Mouse (Mus musculus) kidney, postnatal 10 days (tissue): Measurements from ENCODE around the gene Gm7980.
"Not testable (repeated sequence)": the region's sequence is repeated elsewhere in the genome, so short reads cannot be mapped to it uniquely, and the experiment has no call there.

Experiments
- DNase-seq: peaks from one replicate; pipeline ENCODE4 v3.0.0; 2021; ENCODE audit warnings: mixed read lengths

The Gm7980 gene

DNA sequence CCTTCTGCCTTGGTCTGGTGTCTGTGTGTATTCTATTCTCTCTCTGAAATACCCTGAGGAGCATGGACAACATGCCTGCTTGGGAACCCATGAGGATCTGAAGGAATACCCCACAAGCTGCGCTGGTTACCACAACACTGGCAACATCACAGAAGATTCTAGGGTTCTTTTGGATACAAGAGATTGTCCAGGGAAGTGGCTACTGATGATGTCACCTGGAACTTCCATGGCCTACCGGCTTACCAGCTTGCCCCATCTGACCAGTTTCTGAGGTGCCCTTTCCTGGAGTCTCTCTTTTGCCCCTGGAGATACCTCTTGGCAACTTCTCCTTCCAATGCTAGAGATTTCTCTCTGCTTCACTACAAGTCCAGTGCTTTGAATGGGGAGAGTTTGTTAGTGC lies at the start of gene Gm7980:
Gene Gm7980 (minus strand): TSS at position 101 of the 400 bp plus-strand sequence.
- DNase-seq, result not testable (repeated sequence)

DNA sequence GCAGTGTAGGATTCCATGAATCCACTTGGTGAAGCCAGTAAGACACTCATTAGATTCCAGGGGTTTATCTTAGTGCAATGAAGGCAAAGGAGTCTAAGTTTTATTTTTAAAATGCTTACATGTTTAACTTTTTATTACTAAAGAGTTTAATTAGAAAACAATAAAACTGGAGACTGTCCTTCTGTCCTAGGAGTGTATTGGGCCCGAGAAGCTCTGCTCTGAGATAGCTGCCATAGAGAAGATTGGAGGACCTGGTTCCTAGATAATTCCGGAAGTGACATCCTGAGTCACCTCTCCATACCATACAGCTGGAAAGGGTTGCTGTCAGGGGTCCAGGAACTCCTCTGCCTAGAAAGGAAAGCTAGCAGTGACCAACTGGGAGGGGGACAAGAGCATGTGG lies 36.6 kb upstream of the Gm7980 start, which contains the start of gene 1700024B05Rik:
Gene 1700024B05Rik (plus strand): TSS at position 301 of the 400 bp plus-strand sequence.
- DNase-seq, result not testable (repeated sequence)

DNA sequence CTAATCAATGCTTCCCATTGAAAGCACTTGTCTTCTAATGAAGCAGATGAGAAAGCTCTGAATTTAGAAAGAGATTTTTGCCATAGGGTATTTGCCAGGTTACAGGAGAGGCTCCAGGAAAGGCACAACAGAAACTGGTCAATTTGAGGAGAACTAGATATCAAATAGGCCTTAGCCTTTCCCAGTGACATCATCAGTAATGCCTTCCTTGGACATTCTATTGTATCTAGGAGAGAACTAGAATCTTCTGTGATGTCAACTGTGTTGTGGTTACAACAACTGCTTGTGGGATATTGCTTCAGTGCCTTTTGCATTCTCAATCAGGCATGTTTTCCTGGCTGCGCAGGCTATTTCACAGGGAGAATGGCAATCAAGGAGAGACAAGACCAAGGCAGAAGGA lies 17.6 kb upstream of the Gm7980 start, which contains the start of gene 1700049E17Rik1:
Gene 1700049E17Rik1 (plus strand): TSS at position 301 of the 400 bp plus-strand sequence.
- not testable (repeated sequence) for DNase-seq
